Comparison of ENCODE assay signal across 8 mouse cellular contexts in genomic region chr9:120140652-120141051, GRCm38 (mm10). TPM values are rescaled to one million over a fixed set of nuclear protein-coding genes. Genes with fewer than 3 reads are reported as not detected.
DNase-seq lines count a peak whose midpoint lies in the region; ATAC-seq and TF ChIP-seq lines count a peak whose summit lies in the region.

No protein-coding gene starts in this region.

- no peak overlapping the region for H3K4me3 ChIP-seq in forebrain, postnatal 0 days (ENCODE audit: low read depth, low read length)
- H3K4me3 ChIP-seq in hindbrain, embryonic 15.5 days: no peak overlapping the region

- no peak overlapping the region for H3K9ac ChIP-seq in forebrain, postnatal 0 days
- no peak overlapping the region for H3K9ac ChIP-seq in hindbrain, embryonic 15.5 days

- POLR2A ChIA-PET in Patski (lab: Charles Lee): no interaction called here

- in situ Hi-C loops in Patski (cut with MboI; ENCODE audit: low pct_unique_long_range_greater_than_20kb): no loop called here

- no peaks in the 10 kb centered on the region for H3K36me3 ChIP-seq in forebrain, postnatal 0 days (ENCODE audit: insufficient read depth)
- no peaks in the 10 kb centered on the region for H3K36me3 ChIP-seq in hindbrain, embryonic 15.5 days

- TF ChIP-seq CTCF in Patski (IDR thresholded peaks at IDR 0.05): peak; percentile 93
- peak; percentile 97 for TF ChIP-seq CTCF in forebrain, postnatal 0 days (IDR thresholded peaks at IDR 0.05; ENCODE audit: low read depth)

- 5% methylated on average over 4 of the region's 4 CpGs for WGBS in forebrain, postnatal 0 days
- 6% methylated on average over 4 of the region's 4 CpGs for WGBS in hindbrain, embryonic 15.5 days

- peaks cover 12% of the 10 kb centered on the region for H3K27me3 ChIP-seq in Patski
- no peaks in the 10 kb centered on the region for H3K27me3 ChIP-seq in forebrain, postnatal 0 days (ENCODE audit: insufficient read depth, low read length)
- no peaks in the 10 kb centered on the region; the same call in 1 of the 2 replicates for H3K27me3 ChIP-seq in hindbrain, embryonic 15.5 days

- CTCF ChIA-PET in Patski (lab: Charles Lee): interaction anchor here (0.8 to 2.9 kb wide), 12 partner anchors 9 to 56 kb away, joined by 3 to 14 read pairs (median 4); partner anchors contain the start of gene Mobp

- H3K27ac ChIP-seq in forebrain, postnatal 0 days (ENCODE audit: low read depth, low read length): no peak overlapping the region
- H3K27ac ChIP-seq in hindbrain, embryonic 15.5 days (replicated peaks): no peak overlapping the region

- peak; percentile 62 for ATAC-seq in Patski
- ATAC-seq in forebrain, postnatal 0 days: peak; percentile 93
- ATAC-seq in hindbrain, embryonic 15.5 days (ENCODE audit: low FRiP score, low read depth): peak; percentile 84

- H3K9me3 ChIP-seq in forebrain, postnatal 0 days (ENCODE audit: low read length): no peaks in the 10 kb centered on the region
- no peaks in the 10 kb centered on the region for H3K9me3 ChIP-seq in hindbrain, embryonic 15.5 days

- H3K4me1 ChIP-seq in forebrain, postnatal 0 days (ENCODE audit: insufficient read depth): no peaks in the 10 kb centered on the region
- H3K4me1 ChIP-seq in hindbrain, embryonic 15.5 days (replicated peaks): no peaks in the 10 kb centered on the region

- no peak overlapping the region for H3K4me2 ChIP-seq in forebrain, postnatal 0 days (ENCODE audit: low read depth)
- H3K4me2 ChIP-seq in hindbrain, embryonic 15.5 days: no peak overlapping the region

- peak; percentile 9 for DNase-seq in Patski (ENCODE audit: low read depth, low spot score)
- DNase-seq in cerebellum, adult 18-20 months: peak; percentile 73 to 82
- DNase-seq in forebrain, postnatal 0 days: peak; percentile 92
- DNase-seq in layer of hippocampus, postnatal 25 days (ENCODE audit: extremely low spot score in 1 of 2, low spot score in 1 of 2): peak; percentile 74 to 95
- DNase-seq in lung, postnatal 25 days (ENCODE audit: low spot score): peak; percentile 71
- DNase-seq in right cerebral cortex, adult 18-20 months: peak; percentile 84
- DNase-seq in urinary bladder, postnatal 14 days (ENCODE audit: low spot score): peak; percentile 81

RNA-seq across cellular contexts. Expression of gene Mobp, which starts 8.9 kb away (rescaled TPM):
- polyA plus RNA-seq in Patski (2021): not detected
- 0.08 TPM in 1 of 2 replicates, not detected in the other for total RNA-seq in forebrain, postnatal 0 days (2014; rRNA removed)
- 0.18 TPM in 1 of 2 replicates, not detected in the other for polyA plus RNA-seq in forebrain, postnatal 0 days (2015; fragmentation: Nextera tagmentation; extraction: Ambion mirVana)
- polyA plus RNA-seq in hindbrain, embryonic 15.5 days (2015; fragmentation: Nextera tagmentation; extraction: Ambion mirVana): 0.14 and 0.23 TPM in 2 replicates
- total RNA-seq in layer of hippocampus, postnatal 25 days (2021): 100 to 1,000 TPM; 605 to 677 TPM

RNA-seq across cellular contexts. Expression of gene Rpsa, which starts 13.2 kb away (rescaled TPM):
- polyA plus RNA-seq in Patski (2021): 1,746 TPM
- 2,026 and 2,688 TPM in 2 replicates for total RNA-seq in forebrain, postnatal 0 days (2014; rRNA removed)
- polyA plus RNA-seq in forebrain, postnatal 0 days (2015; fragmentation: Nextera tagmentation; extraction: Ambion mirVana): 949 and 1,184 TPM in 2 replicates
- 927 and 930 TPM in 2 replicates for polyA plus RNA-seq in hindbrain, embryonic 15.5 days (2015; fragmentation: Nextera tagmentation; extraction: Ambion mirVana)
- total RNA-seq in layer of hippocampus, postnatal 25 days (2021): 100 to 1,000 TPM; 415 to 483 TPM

RNA-seq across cellular contexts. Expression of gene Slc25a38, which starts 30.5 kb away (rescaled TPM):
- 27.3 TPM for polyA plus RNA-seq in Patski (2021)
- total RNA-seq in forebrain, postnatal 0 days (2014; rRNA removed): 49.1 and 53.5 TPM in 2 replicates
- polyA plus RNA-seq in forebrain, postnatal 0 days (2015; fragmentation: Nextera tagmentation; extraction: Ambion mirVana): 30.8 and 31.4 TPM in 2 replicates
- 44.0 and 44.7 TPM in 2 replicates for polyA plus RNA-seq in hindbrain, embryonic 15.5 days (2015; fragmentation: Nextera tagmentation; extraction: Ambion mirVana)
- total RNA-seq in layer of hippocampus, postnatal 25 days (2021): 10 to 100 TPM; 23.2 to 32.4 TPM

RNA-seq across cellular contexts. Expression of gene Ccr8, which starts 48.7 kb away (rescaled TPM):
- not detected for polyA plus RNA-seq in Patski (2021)
- total RNA-seq in forebrain, postnatal 0 days (2014; rRNA removed): not detected in 2 replicates
- not detected in 2 replicates for polyA plus RNA-seq in forebrain, postnatal 0 days (2015; fragmentation: Nextera tagmentation; extraction: Ambion mirVana)
- polyA plus RNA-seq in hindbrain, embryonic 15.5 days (2015; fragmentation: Nextera tagmentation; extraction: Ambion mirVana): not detected in 2 replicates
- total RNA-seq in layer of hippocampus, postnatal 25 days (2021): not detected

Comparison
In these comparisons a context has a peak if more than half of its experiments do, and no peak if none do; other contexts are left out.
1. DNase-seq: peak in every context shown above with its lines; median percentile 92 in forebrain, postnatal 0 days; 84 in layer of hippocampus, postnatal 25 days; 84 in right cerebral cortex, adult 18-20 months; 81 in urinary bladder, postnatal 14 days; 78 in cerebellum, adult 18-20 months; 71 in lung, postnatal 25 days; 9 in Patski.